ENCODE assay signal across 9 mouse cellular contexts in the genomic region with DNA sequence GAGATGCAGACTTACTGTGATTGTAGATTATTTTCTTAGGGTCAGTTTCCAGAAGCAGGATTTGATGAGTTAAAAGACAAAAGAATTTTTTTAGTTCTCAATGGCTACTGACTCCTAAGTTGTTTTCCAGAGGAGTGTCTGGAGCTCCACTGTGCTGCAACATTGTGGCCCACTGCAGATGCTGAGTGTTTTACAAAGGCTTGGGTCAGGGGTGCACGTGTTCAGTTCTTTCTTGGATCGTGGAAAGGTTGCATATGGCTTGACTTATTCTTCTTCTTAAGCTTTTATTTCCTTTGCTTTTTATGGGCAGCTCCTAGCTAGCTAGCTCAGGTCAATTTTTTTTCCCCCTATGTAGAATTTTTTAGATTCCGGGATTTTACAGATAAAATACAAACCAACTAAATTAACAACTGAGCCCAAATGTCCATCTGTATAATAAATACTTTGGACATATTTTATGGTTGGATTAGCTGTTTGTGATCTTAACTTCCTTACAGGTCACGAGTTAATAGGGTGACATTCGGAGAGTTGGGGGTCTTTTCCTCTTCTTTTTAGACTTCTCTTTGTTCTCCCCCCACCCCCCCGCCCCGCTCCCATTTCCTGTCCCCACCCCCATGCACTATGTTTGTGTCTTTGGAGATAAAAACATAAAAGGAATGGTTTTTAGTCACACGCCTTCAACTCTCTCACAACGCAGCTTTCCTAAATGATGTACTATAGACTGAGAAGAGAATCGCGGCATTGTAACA. TPM values are rescaled to one million over a fixed set of nuclear protein-coding genes. Genes with fewer than 3 reads are reported as not detected.
DNase-seq lines count a peak whose midpoint lies in the region; ATAC-seq and TF ChIP-seq lines count a peak whose summit lies in the region.
"Had no signal": no experiment of that assay in that cellular context is flagged by ENCODE, and none has a peak within 500 bp of the region (broad histone marks: within the 10 kb centered on the region; RNA-seq: fewer than 3 reads in every experiment).

No protein-coding gene starts in this region.

- no peaks in the 10 kb centered on the region for H3K9me3 ChIP-seq in E14TG2a.4 (ENCODE audit: low read length)
- no peaks in the 10 kb centered on the region for H3K9me3 ChIP-seq in embryonic facial prominence, embryonic 14.5 days (ENCODE audit: control insufficient read depth, low read length)
- H3K9me3 ChIP-seq in intestine, embryonic 16.5 days (ENCODE audit: control insufficient read depth, low read length), result no peaks in the 10 kb centered on the region

- peak overlapping the region; percentile 49; the same call in 1 of the 2 replicates for H3K4me2 ChIP-seq in embryonic facial prominence, embryonic 14.5 days (ENCODE audit: low read depth, low read length)
- peak overlapping the region; percentile 41; the same call in 1 of the 2 replicates for H3K4me2 ChIP-seq in intestine, embryonic 16.5 days (ENCODE audit: low read depth, low read length)

- TF ChIP-seq CTCF in kidney, adult 2 months (conservative IDR thresholded peaks at IDR 0.05; ENCODE audit: insufficient read depth, insufficient read length, low read depth, low read length), result no peak
- TF ChIP-seq CTCF in E14TG2a.4 (conservative IDR thresholded peaks at IDR 0.05; ENCODE audit: low read length), result no peak

- 51% methylated on average over 11 of the region's 11 CpGs for WGBS in kidney, adult 2 months
- WGBS in embryonic facial prominence, embryonic 14.5 days, result 20% methylated on average over 11 of the region's 11 CpGs
- WGBS in intestine, embryonic 16.5 days, result 29% methylated on average over 11 of the region's 11 CpGs

- TF ChIP-seq POLR2A in kidney, adult 2 months (IDR thresholded peaks at IDR 0.05; ENCODE audit: low read depth, low read length), result no peak

- no peak for ATAC-seq in embryonic facial prominence, embryonic 14.5 days (ENCODE audit: low read depth)
- no peak for ATAC-seq in intestine, embryonic 16.5 days

- no peak overlapping the region for H3K4me3 ChIP-seq in kidney, adult 2 months (ENCODE audit: insufficient read depth, low read depth, low read length)
- peak overlapping the region; percentile 64 for H3K4me3 ChIP-seq in E14TG2a.4 (replicated peaks; ENCODE audit: low read length)
- H3K4me3 ChIP-seq in embryonic facial prominence, embryonic 14.5 days (ENCODE audit: low read depth, low read length), result no peak overlapping the region
- no peak overlapping the region for H3K4me3 ChIP-seq in intestine, embryonic 16.5 days (ENCODE audit: low read length)

- no peaks in the 10 kb centered on the region for H3K27me3 ChIP-seq in kidney, adult 2 months (replicated peaks; ENCODE audit: control insufficient read depth, insufficient read depth, low read length)
- no peaks in the 10 kb centered on the region for H3K27me3 ChIP-seq in E14TG2a.4 (ENCODE audit: insufficient read depth, low read length)
- no peaks in the 10 kb centered on the region for H3K27me3 ChIP-seq in embryonic facial prominence, embryonic 14.5 days (replicated peaks; ENCODE audit: control insufficient read depth, insufficient read depth, low read length)
- H3K27me3 ChIP-seq in intestine, embryonic 16.5 days (replicated peaks; ENCODE audit: control insufficient read depth, insufficient read depth, low read length), result no peaks in the 10 kb centered on the region

- no peaks in the 10 kb centered on the region for H3K36me3 ChIP-seq in kidney, adult 2 months (ENCODE audit: control insufficient read depth, insufficient read depth, low read length)
- peaks cover 22% of the 10 kb centered on the region for H3K36me3 ChIP-seq in E14TG2a.4 (ENCODE audit: insufficient read depth, low read length)
- H3K36me3 ChIP-seq in embryonic facial prominence, embryonic 14.5 days (ENCODE audit: control insufficient read depth, insufficient read depth, low read length), result no peaks in the 10 kb centered on the region
- H3K36me3 ChIP-seq in intestine, embryonic 16.5 days (ENCODE audit: control insufficient read depth, insufficient read depth, low read length), result no peaks in the 10 kb centered on the region

- no peak overlapping the region for H3K9ac ChIP-seq in embryonic facial prominence, embryonic 14.5 days (ENCODE audit: low read depth, low read length)
- H3K9ac ChIP-seq in intestine, embryonic 16.5 days (ENCODE audit: low read depth, low read length), result no peak overlapping the region

- peak overlapping the region; percentile 4; the same call in 1 of the 2 replicates for H3K27ac ChIP-seq in kidney, adult 2 months (ENCODE audit: insufficient read depth, low read depth, low read length)
- H3K27ac ChIP-seq in embryonic facial prominence, embryonic 14.5 days (replicated peaks; ENCODE audit: low read depth, low read length), result 0 out of 2 replicates have a peak overlapping the region, but pooled peaks have one; percentile 3
- H3K27ac ChIP-seq in intestine, embryonic 16.5 days (ENCODE audit: low read length), result peak overlapping the region; percentile 38; the same call in 1 of the 2 replicates

- no peak for DNase-seq in kidney, adult 2 months
- no peak for DNase-seq in kidney, adult 8-10 months
- no peak for DNase-seq in embryonic facial prominence, embryonic 14.5 days (ENCODE audit: low spot score)
- no peak for DNase-seq in cerebellum, adult 8-10 months
- DNase-seq in urinary bladder, postnatal 36 days (ENCODE audit: low spot score in 2 of 2), result no peak
- DNase-seq in layer of hippocampus, postnatal 10 days (ENCODE audit: low spot score in 2 of 2), result no peak
- DNase-seq: cerebellum, adult 11 months had no signal

- peaks cover 32% of the 10 kb centered on the region for H3K4me1 ChIP-seq in kidney, adult 2 months (ENCODE audit: control insufficient read depth, insufficient read depth, low read length)
- peaks cover 86% of the 10 kb centered on the region for H3K4me1 ChIP-seq in E14TG2a.4 (replicated peaks; ENCODE audit: low read depth, low read length)
- peaks cover 25% of the 10 kb centered on the region for H3K4me1 ChIP-seq in embryonic facial prominence, embryonic 14.5 days (ENCODE audit: control insufficient read depth, insufficient read depth, low read length)
- peaks cover 48% of the 10 kb centered on the region for H3K4me1 ChIP-seq in intestine, embryonic 16.5 days (ENCODE audit: control insufficient read depth, insufficient read depth, low read length)

RNA-seq across cellular contexts. Expression of gene Tead1, which starts 40.5 kb away (rescaled TPM):
- 14.7 TPM in 2 replicates for polyA plus RNA-seq in kidney, adult 2 months (2012; rRNA removed)
- polyA plus RNA-seq in embryonic facial prominence, embryonic 14.5 days (2014; fragmentation: Nextera tagmentation; extraction: Ambion mirVana), result 18.0 and 18.2 TPM in 2 replicates
- polyA plus RNA-seq in intestine, embryonic 16.5 days (2015; fragmentation: Nextera tagmentation; extraction: Ambion mirVana), result 9.5 and 10.9 TPM in 2 replicates
- total RNA-seq in layer of hippocampus, postnatal 10 days (2021), result 10 to 100 TPM; 32.2 to 33.0 TPM
